Mouse (Mus musculus) heart, embryonic 15.5 days (tissue): ENCODE results near the gene Lag3. TPM values are rescaled to one million over a fixed set of nuclear protein-coding genes. Genes with fewer than 3 reads are reported as not detected.
"Not testable (repeated sequence)": the region's sequence is repeated elsewhere in the genome, so short reads cannot be mapped to it uniquely, and the experiment has no call there.

Source experiments
- ATAC-seq: fragments of 200-750 bp; cut with Nextera tagmentation; replicated peaks from 2 replicates; pipeline ENCODE4 v1.8.0; 2017; ENCODE audit warnings: low read depth, moderate TSS enrichment; ENCODE audit not compliant: insufficient number of reproducible peaks, insufficient read depth, low FRiP score
- H3K27ac ChIP-seq: fragments of 300-500 bp; sonication (generic); 2 replicates; pipeline ENCODE4 v1.5.1; 2015; ENCODE audit warnings: mild to moderate bottlenecking, inconsistent platforms
- H3K27me3 ChIP-seq: fragments of 300-500 bp; sonication (generic); 2 replicates; pipeline ENCODE4 v1.6.1; 2015; ENCODE audit warnings: inconsistent platforms
- H3K36me3 ChIP-seq: fragments of 300-500 bp; sonication (generic); 2 replicates; pipeline ENCODE4 v1.6.1; 2015; ENCODE audit warnings: mild to moderate bottlenecking, inconsistent platforms
- H3K4me1 ChIP-seq: fragments of 300-500 bp; sonication (generic); replicated peaks from 2 replicates; pipeline ENCODE4 v1.6.1; 2015; ENCODE audit warnings: inconsistent platforms
- H3K4me2 ChIP-seq: fragments of 300-500 bp; sonication (generic); 2 replicates; pipeline ENCODE4 v1.6.1; 2015; ENCODE audit warnings: inconsistent platforms, mild to moderate bottlenecking, moderate library complexity
- H3K4me3 ChIP-seq: fragments of 300-500 bp; sonication (generic); 2 replicates; pipeline ENCODE4 v1.5.1; 2015; ENCODE audit warnings: mild to moderate bottlenecking, inconsistent platforms
- H3K9ac ChIP-seq: fragments of 300-500 bp; sonication (generic); 2 replicates; pipeline ENCODE4 v1.6.1; 2015; ENCODE audit warnings: mild to moderate bottlenecking, inconsistent platforms
- H3K9me3 ChIP-seq: fragments of 300-500 bp; sonication (generic); replicated peaks from 2 replicates; pipeline ENCODE4 v1.6.1; 2016; ENCODE audit warnings: inconsistent platforms
- WGBS: fragments of 180-500 bp; shearing (Covaris S2); methylation state at CpG from one replicate; pipeline ENCODE4 v1.1.7; 2015; ENCODE audit warnings: mixed read lengths; 5-methylcytosine and 5-hydroxymethylcytosine counted together
- polyA plus RNA-seq: library from polyadenylated mRNA; unstranded; fragments of >200 nt; fragmentation: Nextera tagmentation; extraction: Ambion mirVana; gene quantifications from 2 replicates; pipeline ENCODE4 v1.2.1, GENCODE M21; 2015

Gene Lag3
- polyA plus RNA-seq, 1 experiment from 2014 or later = 1.2 TPM

DNA sequence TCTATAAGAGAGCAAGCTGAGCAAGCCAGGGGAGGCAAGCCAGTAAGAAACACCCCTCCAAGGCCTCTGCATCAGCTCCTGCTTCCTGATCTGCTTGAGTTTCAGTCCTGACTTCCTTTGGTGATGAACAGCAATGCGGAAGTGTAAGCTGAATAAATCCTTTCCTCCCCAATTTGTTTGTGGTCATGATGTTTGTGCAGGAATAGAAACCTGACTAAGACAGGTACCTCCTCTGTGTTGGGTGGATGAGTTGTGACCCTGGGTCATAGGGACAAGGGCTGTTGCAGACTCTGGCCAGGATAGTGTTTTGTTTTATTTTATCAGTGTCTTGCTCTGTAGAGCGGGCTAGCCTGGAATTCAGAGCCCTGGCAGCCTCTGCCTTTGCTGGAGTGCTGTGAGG lies 17.4 kb downstream of the Lag3 start:
- not testable (repeated sequence) for H3K9me3 ChIP-seq, H3K27me3 ChIP-seq, H3K4me2 ChIP-seq, H3K27ac ChIP-seq, H3K4me1 ChIP-seq, ATAC-seq, H3K36me3 ChIP-seq, H3K4me3 ChIP-seq, H3K9ac ChIP-seq
- WGBS = 77% methylated on average over 2 of the region's 2 CpGs

DNA sequence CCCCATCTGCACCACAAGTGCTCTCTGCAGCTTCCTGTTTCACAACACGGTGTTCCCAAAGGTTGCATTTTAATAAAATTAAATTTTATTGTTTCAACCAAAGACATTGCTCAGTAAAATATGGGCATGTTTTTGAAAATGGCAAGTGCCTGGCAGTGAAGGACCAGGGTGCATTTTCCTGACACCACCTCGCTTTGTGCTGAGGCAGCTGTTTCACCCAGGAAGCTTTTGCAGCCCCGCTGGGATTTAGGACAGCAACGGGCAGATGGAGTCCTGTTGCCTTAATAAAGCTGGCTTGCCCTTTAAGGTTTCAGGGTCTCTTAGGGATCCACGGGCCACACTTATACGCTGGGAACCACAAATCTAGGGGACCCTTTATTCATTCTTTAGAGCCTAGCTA lies 20.5 kb downstream of the Lag3 start:
- no peak overlapping the region for H3K4me3 ChIP-seq
- H3K9me3 ChIP-seq = no peaks in the 10 kb centered on the region
- no peak overlapping the region for H3K27ac ChIP-seq
- H3K27me3 ChIP-seq = no peaks in the 10 kb centered on the region
- no peaks in the 10 kb centered on the region for H3K36me3 ChIP-seq
- ATAC-seq = no peak
- no peaks in the 10 kb centered on the region for H3K4me1 ChIP-seq
- no peak overlapping the region for H3K4me2 ChIP-seq
- H3K9ac ChIP-seq = no peak overlapping the region
- WGBS = 55% methylated on average over 6 of the region's 6 CpGs

DNA sequence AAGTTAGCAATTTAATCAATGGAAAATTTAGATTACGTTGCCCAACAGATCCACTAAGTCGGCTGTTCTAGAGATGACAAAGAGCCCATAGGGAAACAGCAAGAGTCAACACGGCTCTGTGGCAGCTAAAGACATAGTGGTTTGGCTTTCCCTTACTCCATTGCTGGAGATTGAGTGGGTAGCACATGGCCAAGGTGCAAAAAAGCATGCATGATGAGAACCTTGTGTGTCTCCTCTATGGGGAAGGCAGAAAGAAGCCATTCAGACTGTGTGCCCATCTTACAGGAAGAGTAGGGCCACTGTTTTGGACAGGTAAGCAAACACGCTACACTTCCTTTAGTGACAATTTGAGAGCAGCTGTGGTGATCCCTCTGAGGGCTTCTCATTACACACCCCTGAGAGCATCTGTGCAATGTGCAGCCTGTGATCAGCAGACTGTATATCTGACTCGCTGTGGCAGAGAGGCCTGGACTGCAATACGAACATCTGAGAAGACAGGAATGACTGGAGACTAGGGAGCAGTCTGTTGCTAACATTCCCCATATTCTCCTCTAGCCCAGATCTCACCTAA lies 22.9 kb downstream of the Lag3 start:
- H3K9me3 ChIP-seq = no peaks in the 10 kb centered on the region
- WGBS = 86% methylated on average over 6 of the region's 6 CpGs

DNA sequence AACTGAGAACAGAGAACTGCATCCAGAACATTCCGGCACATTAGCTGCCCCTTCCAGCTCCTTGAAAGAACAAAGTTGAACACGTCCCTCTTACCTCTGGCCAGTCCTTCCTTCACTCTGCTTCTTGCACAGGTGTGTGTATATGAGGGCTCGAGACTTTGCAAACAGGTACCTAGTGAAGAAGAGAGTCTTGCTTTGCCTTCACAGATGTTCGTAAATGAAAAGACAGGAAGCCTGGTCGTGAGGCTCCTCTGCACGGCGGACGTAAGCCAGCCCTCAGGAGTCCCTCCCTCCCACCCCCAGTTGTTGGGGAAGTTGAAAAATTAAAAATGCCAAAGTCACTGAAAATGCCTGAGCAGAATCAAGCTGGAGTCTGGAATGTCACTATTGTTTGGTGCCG lies 23.5 kb downstream of the Lag3 start, which contains the start of gene Cd4:
TSS of gene Cd4 (minus strand) at position 236 of the 400 bp plus-strand sequence.
- H3K9me3 ChIP-seq = no peaks in the 10 kb centered on the region
- ATAC-seq = no peak
- 85% methylated on average over 9 of the region's 9 CpGs for WGBS

More for the DNA sequence above, 22.9 kb downstream of the Lag3 start:
- Histone ChIP-seq H3K27ac (no peak overlapping the region), H3K4me2 (no peak overlapping the region), H3K36me3 (no peaks in the 10 kb centered on the region), H3K4me1 (peaks cover 7% of the 10 kb centered on the region), H3K9ac (no peak overlapping the region), H3K4me3 (no peak overlapping the region), H3K27me3 (no peaks in the 10 kb centered on the region)
- no peak for ATAC-seq

DNA sequence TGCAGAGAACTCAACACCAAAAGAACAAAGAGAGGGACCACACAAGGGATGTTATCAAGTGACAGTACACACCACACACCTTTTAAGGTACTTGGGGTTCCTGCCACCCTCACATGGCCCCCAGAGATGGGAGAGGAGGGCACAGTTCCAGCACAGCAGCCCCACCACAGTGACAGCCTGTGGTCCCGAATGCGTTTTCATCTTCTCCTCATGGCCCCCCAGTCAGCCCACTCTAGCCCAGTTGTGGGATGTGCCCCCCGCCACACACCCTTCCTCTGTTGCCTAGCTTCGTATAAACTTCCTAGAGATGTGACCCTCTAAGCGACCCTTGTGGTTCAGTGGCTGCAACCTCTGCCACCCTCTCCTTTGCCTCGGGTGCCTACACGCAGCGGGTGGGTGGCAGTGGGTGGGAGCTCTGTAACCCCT lies 25.5 kb downstream of the Lag3 start:
- no peak for ATAC-seq
- Histone ChIP-seq H3K9ac (no peak overlapping the region), H3K27ac (peak overlapping the region; percentile 60; the same call in 1 of the 2 replicates), H3K36me3 (no peaks in the 10 kb centered on the region), H3K27me3 (no peaks in the 10 kb centered on the region), H3K9me3 (no peaks in the 10 kb centered on the region), H3K4me3 (no peak overlapping the region), H3K4me1 (peaks cover 7% of the 10 kb centered on the region), H3K4me2 (no peak overlapping the region)
- 82% methylated on average over 8 of the region's 8 CpGs for WGBS

More for the DNA sequence above, 23.5 kb downstream of the Lag3 start, which contains the start of gene Cd4:
- no peak within 1 kb of the TSS for H3K27ac ChIP-seq
- H3K4me2 ChIP-seq = no peak within 1 kb of the TSS
- no peaks in the 10 kb centered on the region for H3K36me3 ChIP-seq
- peaks cover 7% of the 10 kb centered on the region for H3K4me1 ChIP-seq
- no peaks in the 10 kb centered on the region for H3K27me3 ChIP-seq
- H3K9ac ChIP-seq = no peak within 1 kb of the TSS
- no peak within 1 kb of the TSS for H3K4me3 ChIP-seq

DNA sequence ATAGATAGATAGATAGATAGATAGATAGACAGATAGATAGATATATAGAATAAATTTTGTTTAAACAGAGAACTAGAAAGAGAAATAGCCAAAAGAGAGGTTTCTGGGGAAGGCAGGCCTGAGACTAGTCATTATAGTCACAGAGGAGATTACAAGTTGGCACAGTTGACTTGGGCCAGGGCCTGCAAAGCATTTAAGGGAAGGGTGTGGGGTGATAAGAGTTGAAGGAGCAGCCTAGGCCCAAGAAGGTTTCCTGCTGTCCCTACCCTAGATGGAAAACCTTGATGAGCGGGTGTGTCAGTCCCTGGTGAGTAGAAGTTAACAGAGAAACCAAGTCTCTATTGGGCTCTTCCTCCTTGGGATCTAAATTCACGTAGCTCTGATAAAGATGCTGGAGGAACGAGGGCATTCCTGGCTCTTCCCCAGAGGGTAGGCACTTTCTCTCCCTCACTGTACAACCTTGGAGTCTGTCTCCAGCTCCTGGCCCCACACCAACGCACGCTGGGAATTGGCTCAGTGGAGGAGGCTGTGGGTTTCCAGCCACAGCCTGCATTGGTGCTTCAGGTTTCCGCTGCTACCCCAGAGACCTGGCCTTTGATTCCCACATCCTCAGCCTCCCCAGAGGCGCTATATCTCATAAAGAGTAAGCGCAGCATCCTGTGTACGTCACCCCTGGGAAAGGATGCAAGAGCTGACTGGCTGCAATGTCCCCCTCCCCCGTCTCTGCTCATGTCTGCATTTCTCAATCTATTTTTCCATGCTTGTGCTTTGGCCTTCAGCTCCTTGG lies 26.6 kb downstream of the Lag3 start:
- peak overlapping the region; percentile 60 for H3K27ac ChIP-seq
- WGBS = 51% methylated on average over 10 of the region's 10 CpGs

DNA sequence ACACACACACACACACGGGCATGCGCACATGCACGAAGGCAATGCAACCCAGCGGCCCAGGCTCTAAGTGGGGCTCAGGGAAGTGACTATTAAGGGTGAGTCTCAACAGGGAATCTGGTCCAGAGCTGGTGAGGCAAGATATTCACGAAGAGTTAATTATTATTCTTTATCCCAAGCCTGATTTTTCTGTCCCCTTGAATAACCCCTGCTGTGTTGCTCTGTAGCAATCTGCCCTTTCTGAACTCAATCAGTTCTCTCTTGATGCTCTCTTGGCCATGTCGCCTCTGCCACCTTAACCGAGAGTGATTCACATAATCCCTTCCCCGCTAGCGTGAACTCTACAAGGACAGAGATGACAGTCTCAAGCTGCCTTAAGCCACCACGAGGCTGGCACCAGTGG lies 28.2 kb downstream of the Lag3 start:
- H3K4me3 ChIP-seq = no peak overlapping the region
- no peaks in the 10 kb centered on the region for H3K36me3 ChIP-seq
- no peak for ATAC-seq
- no peaks in the 10 kb centered on the region for H3K9me3 ChIP-seq
- no peak overlapping the region for H3K27ac ChIP-seq
- no peak overlapping the region for H3K4me2 ChIP-seq
- no peaks in the 10 kb centered on the region for H3K27me3 ChIP-seq
- WGBS = 80% methylated on average over 10 of the region's 10 CpGs
- H3K9ac ChIP-seq = no peak overlapping the region
- peaks cover 7% of the 10 kb centered on the region for H3K4me1 ChIP-seq

More for the DNA sequence above, 26.6 kb downstream of the Lag3 start:
- no peaks in the 10 kb centered on the region for H3K27me3 ChIP-seq
- peaks cover 7% of the 10 kb centered on the region for H3K4me1 ChIP-seq
- H3K9ac ChIP-seq = no peak overlapping the region
- ATAC-seq = peak; percentile 69
- no peaks in the 10 kb centered on the region for H3K36me3 ChIP-seq
- no peak overlapping the region for H3K4me3 ChIP-seq
- H3K9me3 ChIP-seq = no peaks in the 10 kb centered on the region
- H3K4me2 ChIP-seq = no peak overlapping the region

DNA sequence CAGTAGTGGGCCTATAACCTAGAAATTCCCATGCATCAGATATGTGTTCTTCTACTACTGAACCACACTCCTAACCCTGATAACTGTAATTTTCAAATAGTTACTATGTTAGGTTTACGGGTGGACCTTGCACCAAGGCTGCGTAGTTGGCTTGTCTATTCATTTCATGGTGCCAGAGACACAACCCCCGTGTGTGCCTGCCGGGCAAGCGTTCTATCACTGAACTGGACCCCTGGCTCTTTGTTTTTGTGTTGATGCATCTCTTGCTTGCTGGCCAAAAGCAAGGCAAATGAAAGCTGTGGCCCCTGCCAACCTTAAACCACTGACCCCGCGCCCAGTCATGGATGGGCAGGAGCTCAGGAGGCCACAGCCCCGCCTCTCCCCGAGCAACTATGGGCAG lies 29.7 kb downstream of the Lag3 start:
- no peaks in the 10 kb centered on the region for H3K9me3 ChIP-seq
- no peaks in the 10 kb centered on the region for H3K27me3 ChIP-seq
- H3K9ac ChIP-seq = no peak overlapping the region
- H3K36me3 ChIP-seq = no peaks in the 10 kb centered on the region
- no peak for ATAC-seq
- 94% methylated on average over 9 of the region's 9 CpGs for WGBS
- no peak overlapping the region for H3K4me2 ChIP-seq
- peaks cover 7% of the 10 kb centered on the region for H3K4me1 ChIP-seq
- no peak overlapping the region for H3K27ac ChIP-seq
- no peak overlapping the region for H3K4me3 ChIP-seq

DNA sequence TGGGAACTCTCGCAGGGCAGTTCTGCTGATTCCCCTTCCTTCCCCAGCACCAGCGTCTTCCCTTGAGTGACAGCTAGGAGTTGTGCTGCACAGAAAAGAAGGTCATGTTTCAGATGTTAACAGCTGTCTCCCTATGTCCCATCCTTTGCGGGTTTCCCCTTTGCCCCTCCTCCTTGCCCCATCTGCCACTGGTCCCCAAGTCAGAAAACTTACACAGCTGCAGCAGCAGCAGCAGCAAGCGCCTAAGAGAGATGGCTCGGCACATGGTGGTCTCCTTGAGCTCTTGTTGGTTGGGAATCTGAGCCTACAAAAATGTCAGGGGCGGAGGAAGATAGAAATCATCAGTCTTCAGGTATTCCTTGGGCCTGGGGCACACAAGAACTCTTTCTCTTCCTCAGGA lies 32.1 kb downstream of the Lag3 start:
- Histone ChIP-seq H3K9ac (no peak overlapping the region), H3K27me3 (no peaks in the 10 kb centered on the region), H3K4me2 (no peak overlapping the region), H3K36me3 (no peaks in the 10 kb centered on the region), H3K27ac (no peak overlapping the region), H3K9me3 (no peaks in the 10 kb centered on the region), H3K4me3 (no peak overlapping the region), H3K4me1 (no peaks in the 10 kb centered on the region)
- ATAC-seq = no peak
- 45% methylated on average over 6 of the region's 6 CpGs for WGBS

DNA sequence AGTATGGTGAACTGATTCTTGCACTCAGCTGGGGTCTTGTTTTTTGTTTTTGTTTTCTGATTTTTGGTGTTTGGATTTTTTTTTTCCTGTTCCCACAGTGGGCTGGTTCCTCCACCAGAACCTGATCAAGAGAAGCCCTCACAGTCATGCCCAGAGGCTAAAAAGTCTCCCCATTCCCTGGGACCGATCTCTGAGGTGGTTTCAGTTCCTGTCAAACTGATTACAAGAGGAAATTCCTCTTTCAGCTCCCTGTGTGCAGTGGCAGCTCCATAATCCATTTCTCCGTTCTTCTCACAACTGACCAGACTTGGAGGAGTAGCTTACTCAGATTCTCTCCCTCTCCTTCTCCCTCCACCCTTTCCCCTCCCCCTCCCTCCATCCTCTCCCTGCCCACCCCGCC lies 37.2 kb downstream of the Lag3 start:
- WGBS = 30% methylated on average over 2 of the region's 3 CpGs
- Histone ChIP-seq H3K27ac (no peak overlapping the region), H3K36me3 (no peaks in the 10 kb centered on the region), H3K27me3 (no peaks in the 10 kb centered on the region), H3K9me3 (no peaks in the 10 kb centered on the region), H3K4me2 (no peak overlapping the region), H3K4me3 (no peak overlapping the region), H3K9ac (no peak overlapping the region), H3K4me1 (no peaks in the 10 kb centered on the region)
- no peak for ATAC-seq

DNA sequence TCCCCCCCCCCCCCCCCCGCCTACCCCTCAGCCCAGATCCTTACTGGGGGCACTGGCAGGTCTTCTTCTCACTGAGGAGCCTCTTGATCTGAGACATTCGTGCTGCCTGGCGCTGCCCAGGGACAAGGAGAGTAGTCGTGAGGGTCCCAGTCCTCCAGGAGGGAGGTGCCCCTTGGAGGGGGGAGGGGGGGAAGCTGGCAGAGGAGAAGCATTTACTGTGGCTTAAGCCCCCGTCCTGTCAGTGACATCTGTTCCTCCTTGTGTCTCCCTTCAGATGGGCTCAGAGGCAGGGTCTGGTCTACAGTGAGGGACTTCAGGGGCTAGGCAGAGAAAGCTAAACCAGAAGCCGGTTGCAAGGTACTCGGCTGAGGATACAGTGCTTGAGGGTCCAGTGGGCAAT lies 44.9 kb downstream of the Lag3 start:
- 60% methylated on average over 6 of the region's 7 CpGs for WGBS
- Histone ChIP-seq H3K9me3 (no peaks in the 10 kb centered on the region), H3K9ac (no peak overlapping the region), H3K4me1 (peaks cover 21% of the 10 kb centered on the region), H3K4me2 (no peak overlapping the region), H3K27ac (no peak overlapping the region), H3K27me3 (peaks cover 38% of the 10 kb centered on the region), H3K36me3 (no peaks in the 10 kb centered on the region), H3K4me3 (no peak overlapping the region)
- no peak for ATAC-seq
